Mouse (Mus musculus) kidney, postnatal 14 days (tissue): ENCODE measurements around the gene Ak1.

ENCODE experiments used
- DNase-seq: peaks from one replicate; pipeline ENCODE4 v3.0.0; 2022; ENCODE audit warnings: mixed read lengths

The Ak1 gene

DNA sequence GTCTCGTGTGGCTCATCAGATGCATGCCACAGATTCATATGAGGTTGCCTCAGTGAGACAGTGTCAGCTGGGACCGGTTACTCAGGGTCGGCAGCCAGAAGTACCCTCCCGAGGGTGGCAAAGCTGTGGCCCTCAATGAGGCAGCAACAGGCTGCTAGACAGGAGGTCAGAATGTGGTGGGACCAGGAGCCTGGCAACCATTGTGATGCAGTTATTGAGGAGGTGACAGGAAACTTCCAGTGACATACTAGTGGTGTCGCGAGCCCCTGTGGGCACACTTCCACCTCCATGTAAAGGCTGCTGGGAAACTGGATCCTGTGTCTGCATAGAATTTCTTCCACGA is at the start of gene Ak1:
Gene Ak1, plus strand, starts transcription at position 242 of the 343 bp plus-strand sequence.
- DNase-seq = no peak

DNA sequence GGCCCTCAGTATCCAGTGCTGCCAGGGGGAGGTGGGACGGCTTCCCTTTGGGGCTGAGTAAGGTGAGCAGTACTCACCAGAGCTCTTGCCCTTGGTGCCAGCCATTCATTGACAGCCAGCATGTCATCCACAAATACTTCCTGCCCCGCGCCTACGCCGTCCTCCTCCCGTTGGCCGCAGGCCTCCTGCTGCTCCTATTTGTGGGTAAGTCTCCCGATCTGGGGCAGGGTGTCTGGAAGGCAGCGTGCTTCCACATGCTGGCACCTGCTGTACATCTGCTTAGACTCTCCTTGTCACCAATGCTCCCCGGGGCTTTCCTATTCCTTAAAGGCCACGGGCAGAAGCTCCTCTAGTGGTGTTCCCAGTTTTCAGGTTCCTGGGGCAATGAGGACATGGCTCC is 49.4 kb upstream of the Ak1 start:
- no peak for DNase-seq

DNA sequence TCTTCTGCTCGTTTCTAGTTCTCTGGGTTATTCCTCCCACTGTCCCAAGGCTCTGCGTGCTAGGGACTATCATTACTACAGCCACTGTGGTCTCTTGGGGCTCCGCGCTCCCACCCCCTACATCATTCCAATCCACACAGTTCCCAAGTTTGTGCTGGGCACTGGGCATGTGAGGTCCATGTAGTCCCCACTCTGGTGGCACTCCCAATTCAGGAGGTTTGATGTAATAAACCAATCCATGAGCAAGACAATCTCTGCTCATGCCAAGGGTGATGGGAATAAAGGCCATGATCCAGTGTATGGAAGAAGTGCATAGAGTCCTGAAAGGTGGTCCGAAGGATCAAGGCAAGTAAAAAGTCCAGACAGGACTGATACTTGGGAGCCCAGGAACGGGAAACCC is 47.1 kb upstream of the Ak1 start, which contains the start of gene Pip5kl1:
Gene Pip5kl1, plus strand, starts transcription at position 301 of the 400 bp plus-strand sequence.
- DNase-seq = no peak

DNA sequence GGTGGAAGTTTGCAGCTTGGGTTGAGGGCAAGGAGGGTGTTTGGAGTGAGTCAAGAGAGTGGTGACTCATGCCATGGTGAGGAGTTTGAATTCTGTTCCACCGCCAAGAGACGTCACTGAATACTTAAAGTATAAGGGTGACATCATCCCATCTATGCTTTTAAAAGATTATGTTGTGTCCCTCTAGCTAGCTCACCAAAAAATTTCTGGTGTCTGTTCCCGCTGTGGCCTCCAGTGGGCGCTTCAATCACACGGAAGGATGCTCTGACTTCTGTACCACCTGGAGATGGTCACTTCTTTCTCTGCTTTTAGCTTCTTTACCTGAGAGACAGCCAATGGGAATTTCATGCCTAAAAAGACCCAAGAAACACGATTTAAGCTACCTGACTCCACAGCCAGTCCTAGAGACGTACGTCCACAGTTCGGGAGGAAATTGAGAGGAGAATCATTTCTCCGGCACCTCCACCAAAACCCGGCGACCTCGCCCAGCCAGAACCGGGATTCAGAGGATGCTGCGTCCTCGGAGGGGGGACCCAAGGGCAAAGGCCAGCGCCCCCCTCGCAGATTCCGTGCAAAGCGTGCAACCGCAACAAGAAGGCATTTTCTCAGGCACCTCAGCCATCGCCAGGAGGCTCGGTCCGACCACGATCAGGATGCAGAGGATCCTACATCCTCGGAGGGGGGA is 46.5 kb upstream of the Ak1 start:
- peak; percentile 53 for DNase-seq

DNA sequence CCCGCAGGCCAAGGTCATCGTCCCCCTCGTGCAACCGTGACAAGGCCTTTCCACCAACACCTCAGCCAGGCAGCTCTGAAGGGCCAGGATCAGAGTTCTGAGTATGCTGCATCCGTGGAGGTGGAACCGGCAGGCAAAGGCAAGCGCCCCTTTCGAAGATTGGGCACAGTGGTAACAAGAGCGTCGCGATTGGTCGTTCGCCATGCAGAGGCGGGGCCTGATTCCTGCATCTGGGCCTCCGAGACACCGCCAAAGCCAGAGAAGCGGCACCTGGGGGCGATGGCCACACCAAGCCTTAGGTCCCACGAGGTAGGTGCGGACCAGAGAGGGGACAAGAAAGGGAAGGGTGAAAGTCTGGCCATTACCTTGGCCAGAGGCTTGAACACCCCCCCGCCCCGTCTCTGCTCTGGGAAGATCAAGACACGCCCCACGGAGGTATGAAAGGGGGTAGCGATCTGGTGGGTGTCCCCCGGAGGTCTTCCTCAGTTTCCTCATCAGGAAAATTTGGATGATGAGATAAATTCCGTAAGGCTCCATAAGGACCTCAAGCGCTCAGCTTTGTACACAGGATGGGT is 45.9 kb upstream of the Ak1 start, which contains the start of gene 9430097D07Rik:
Gene 9430097D07Rik, minus strand, starts transcription at position 99 of the 575 bp plus-strand sequence.
- DNase-seq = peak; percentile 26

DNA sequence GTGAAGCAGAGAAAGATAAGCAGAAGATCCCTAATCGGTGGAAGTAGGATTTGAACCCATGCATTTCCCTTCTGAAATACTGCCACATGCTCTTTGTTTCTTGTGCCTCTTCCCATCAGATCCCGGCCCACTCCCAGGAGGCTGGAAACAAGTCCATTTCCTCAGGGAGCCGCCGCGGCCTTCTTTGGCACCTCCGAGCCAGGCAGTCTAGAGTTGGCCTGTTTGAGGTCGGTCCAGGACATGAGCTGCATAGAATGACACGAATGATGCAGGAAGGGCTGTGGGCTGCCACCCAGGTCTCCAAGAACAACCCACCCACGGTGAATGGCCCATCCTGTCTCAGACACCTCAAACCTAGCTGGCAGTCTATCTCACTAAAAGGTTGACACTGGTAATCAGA is 45.0 kb upstream of the Ak1 start:
- DNase-seq = no peak

DNA sequence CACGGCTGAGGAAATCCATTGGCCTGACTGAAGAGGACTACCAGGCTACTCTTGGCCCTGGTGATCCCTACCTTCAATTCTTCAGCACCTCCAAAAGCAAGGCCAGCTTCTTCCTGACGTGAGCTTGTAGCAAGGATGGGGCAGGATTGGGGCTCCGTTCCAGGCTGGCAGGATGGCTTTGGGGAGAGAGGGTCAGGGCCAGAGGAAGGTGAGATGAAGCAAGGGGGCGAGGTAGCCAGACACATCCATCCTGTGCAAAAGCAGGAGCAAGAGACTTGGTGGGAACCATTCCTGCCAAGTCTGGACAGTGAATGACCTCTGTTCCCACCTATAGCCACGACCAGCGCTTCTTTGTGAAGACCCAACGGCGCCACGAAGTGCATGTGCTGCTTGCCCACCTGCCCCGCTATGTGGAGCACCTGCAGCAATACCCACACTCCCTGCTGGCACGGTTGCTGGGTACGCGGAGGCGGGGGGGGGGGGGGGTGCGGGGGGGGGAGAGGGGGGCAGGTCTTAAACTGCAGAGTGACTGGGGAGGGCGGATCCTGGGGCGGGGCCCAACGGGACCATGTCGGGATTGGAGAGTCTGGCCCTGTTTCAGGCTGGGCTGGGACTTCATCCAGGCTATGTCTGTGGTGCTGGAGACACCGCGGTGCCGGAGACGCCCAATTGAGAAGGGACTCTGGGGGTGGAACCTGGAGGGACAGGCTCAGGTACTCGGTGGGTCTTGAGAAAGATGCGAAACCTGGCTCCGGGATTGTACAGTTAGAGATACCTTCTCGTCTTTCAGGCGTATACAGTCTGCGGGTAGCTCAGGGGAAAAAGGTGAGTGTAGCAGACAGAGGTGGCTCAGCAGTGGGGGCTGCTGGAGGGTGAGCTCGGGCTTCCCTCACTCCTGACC is 43.2 kb upstream of the Ak1 start:
- DNase-seq = peak; percentile 62

DNA sequence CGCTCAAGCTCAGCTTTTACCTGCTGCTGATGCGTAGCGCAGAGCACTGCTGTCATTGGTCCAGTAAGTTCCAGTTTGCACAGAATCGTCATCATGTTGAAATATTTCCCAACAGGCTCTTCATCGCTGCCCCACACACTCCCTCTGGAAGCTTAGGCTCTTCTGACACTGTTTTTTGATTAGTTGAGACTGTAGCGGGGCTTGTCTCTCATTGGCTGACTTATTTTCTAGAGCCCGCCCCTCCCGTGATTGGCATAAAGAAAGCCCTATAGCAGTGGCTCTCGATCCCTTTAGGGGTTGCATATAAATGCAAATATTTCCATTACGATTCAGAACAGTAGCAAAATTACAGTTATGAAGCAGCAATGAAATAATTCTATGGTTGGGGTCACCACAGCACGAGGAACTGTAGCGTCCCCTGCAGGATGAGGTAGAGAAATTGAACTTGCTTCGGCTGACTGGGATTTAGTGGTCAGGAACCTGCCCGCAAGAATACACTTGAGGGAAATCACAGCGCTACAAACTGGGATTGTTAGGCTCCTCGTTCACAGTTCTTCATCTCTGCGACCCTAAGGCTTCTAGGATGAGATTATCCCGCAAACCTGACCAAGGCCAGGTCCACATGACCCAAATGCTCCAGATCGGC is 40.0 kb upstream of the Ak1 start:
- peak; percentile 52 for DNase-seq

DNA sequence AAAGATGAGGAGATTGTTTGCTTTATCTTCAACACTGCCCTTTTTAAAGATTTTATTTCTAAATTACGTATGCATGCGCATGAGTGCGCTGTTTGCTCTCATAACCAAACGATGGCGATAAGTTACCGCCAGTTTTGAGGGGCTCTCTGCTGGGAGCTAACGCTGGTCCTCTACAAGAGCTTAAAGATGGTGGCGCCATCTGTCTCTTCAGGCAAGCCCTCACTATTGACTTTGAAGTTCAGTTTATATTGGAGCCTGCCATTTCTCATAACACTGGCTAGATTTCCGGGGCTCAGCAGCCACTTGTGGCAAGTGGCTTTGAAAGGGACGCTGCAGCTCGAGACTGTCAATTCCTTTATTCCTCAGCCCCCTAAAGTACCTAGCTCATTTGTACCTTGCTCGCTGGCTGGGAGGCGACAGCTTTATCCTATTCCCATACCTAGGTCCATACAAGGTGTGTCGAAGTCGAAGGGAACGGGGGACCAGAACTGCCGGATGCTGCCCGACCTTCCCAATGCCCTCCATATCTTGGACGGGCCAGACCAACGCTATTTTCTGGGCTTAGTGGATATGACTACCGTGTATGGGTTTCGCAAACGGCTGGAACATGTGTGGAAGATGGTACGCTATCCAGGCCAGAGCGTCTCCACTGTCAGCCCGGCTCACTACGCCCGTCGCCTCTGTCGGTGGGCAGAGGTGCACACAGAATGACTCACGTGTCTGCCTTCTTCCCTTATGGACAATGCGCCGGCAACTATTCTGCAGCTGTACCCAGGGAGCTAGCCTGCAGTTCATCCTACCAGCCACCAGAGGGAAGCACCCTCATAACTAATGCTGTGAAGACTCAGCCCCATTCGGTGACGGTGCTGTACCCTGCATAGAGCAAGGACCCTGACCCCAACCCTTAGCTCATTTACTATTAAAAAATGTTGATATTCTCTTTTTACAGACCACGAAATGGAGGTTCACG is 38.4 kb upstream of the Ak1 start:
- peak; percentile 88 for DNase-seq

DNA sequence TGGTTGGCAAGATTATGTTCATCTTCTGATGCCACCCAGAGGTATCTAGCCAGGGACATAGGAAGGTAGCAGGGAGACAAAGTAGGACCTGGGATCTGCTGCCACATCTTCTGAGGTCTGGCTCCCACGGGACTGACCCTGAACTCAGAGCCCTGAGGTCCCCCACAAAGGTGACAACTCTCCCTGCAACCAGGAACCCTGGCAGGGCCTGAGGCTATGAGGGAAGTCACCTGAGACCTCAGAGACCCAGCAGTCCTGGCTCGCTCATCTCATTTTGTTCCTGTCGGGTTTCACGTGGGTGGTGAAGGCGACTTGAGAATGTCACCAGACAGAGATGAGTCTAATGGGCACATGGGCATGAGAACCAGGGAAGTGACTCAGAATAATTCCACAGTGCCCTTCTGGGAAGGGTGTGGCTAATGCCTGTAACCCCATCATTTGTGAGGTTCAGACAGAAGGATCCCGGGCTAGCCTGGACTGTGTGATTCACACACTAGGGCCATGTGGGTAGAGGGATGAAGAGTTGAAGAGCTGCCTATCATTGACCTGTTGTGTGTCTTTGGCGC is 36.3 kb upstream of the Ak1 start:
- no peak for DNase-seq

DNA sequence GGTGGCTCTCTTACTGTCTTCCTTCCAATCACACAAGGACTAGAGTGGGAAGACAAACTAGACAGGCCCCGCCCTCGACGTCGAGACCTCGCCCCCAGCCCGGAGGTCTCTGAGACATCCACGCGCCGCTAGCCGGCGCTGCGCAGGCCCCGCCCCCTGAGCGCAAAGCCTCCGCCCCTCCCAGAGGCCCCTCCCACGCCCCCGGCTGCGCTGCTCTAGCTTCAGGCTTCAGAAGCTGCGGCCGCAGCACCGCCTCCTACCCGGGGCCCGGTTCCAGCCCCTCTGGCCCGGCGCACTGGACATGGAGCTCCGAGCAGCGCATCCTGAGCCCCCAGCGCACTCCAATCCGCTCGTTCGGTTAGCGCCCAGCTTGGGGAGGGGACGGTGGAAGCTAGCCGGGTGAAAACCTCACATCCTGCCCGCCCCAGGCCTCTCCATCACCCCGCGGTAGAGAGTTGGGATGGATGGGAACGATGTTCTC is 34.6 kb upstream of the Ak1 start, which contains the start of gene St6galnac4:
Gene St6galnac4, plus strand, starts transcription at position 225 of the 481 bp plus-strand sequence.
- DNase-seq = peak; percentile 94

DNA sequence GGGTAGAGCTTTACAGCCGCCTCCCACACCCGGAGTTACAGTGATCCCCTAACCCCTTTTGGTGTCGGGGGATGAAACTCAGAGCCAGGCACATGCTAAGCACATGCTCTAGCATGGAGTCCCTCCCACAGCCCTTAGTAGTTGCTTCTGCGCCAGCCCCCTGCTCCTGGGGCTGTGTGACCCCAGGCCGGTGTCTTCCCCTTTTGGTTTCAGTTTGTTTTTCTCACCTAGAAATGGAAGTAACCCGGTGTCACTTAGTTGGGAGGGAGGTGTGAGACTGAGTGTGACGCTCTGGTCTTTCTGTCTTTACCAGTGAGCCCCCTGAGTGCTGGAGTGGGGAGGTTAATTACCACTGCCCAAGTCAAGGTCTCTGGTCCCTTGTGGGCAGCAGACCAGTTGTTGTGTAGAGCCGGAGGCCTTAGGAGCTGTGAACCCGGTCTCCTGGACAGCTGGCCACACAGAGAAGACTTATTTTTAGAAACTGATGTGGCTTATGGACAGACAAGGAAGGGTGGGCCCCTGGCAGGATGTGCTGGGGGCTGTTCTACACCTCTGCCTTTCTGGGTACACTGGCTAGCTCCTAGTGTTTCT is 33.7 kb upstream of the Ak1 start:
- peak; percentile 41 for DNase-seq

DNA sequence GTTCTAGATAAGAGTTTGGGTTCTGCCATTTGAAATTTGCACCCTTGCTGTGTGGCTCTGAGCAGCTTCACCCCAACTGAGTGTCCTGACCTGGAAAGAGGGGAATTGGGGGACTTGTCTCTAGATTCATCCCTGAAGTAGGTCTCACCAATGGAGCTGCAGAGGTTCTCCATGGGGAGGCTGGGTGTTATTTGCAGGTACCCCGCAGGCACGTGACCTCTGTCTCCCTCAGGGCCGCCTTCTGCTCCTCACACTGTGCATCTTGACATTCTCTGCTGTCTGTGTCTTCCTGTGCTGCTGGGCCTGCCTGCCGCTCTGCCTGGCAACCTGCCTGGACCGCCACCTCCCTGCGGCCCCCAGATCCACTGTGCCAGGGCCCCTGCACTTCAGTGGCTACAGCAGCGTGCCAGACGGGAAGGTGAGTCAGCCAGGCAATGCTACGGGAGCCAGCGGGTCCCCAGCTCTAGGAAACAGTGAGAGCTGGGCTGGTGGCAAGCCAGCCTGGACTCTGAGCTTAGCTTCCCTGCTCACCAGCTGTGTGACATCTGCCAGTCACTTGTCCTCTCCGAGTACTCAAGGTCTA is 32.3 kb upstream of the Ak1 start:
- DNase-seq = peak; percentile 76

DNA sequence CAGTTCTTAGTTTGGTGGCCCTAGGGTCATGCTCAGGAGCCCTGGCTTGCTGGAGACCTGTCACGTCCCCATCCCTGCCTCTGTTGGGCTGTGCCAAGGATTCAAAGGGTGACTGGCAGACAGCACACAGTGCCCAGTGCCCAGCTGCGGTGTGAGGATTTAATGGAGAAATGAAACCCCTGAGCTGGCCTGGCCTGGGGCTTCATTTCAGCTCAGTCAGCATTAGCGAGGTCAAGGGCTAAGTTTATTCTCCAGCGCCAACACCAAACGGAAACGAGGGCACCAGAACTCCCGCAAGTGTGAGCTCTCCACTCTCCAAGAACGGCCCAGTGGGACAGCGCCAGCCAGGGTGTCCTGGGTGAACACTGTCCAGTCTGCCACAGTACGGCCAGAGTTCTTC is 31.3 kb upstream of the Ak1 start:
- no peak for DNase-seq

DNA sequence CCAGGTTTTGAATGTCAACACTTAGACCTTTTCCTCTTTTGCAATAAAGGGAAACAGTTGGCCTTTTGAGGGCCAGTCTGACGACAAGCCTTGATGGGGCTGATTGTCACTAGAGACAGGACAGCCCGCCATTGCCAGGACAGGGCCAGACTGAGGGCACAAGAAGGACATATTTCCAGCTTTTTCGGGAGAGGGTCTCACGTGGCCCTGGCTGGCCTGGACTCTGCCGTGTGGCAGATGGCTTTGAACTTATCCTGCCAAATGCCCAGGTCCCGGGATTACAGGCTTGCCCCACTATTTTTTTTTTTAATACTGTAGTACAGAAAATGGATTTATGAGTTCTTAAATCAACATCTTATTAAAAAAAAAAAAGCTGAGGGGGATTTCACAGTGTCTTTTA is 30.3 kb upstream of the Ak1 start:
- no peak for DNase-seq

DNA sequence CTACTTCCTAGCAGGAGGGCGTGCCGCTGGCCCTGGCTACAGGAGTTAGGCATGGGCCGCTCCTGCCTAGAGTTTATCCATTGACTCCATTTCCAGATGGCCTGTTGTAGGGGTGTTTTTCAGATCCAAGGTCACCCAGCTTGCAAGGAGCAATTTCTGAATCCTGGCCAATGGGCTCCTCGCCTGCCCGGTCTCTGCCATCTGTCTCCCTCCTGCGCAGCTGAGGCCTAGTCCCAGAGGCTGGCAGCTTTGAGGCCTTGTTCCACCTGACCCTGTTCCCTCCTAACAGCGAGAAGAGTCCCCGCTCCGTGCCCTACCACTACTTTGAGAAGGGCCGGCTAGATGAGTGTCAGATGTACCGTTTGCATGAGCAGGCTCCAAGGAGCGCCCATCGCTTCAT is 24.8 kb upstream of the Ak1 start:
- no peak for DNase-seq

DNA sequence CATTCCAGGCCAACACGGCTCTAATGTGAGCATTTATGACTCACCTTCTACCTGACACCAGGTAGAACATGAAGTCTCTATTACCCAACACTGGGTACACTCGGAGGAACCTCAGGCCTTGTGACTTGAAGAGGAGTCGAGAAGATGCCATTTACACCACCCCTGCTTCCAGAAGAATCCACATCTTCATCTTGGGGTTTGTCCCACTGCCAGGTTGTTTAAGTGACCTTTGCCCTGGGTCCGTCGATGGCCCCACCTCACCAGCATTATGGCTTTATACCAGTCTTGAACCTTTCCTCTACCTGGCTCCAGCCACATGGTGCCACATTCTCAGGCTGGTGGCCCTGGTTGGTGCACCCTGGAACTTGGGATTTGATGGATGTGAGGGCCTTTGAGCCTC is 24.3 kb upstream of the Ak1 start:
- no peak for DNase-seq

DNA sequence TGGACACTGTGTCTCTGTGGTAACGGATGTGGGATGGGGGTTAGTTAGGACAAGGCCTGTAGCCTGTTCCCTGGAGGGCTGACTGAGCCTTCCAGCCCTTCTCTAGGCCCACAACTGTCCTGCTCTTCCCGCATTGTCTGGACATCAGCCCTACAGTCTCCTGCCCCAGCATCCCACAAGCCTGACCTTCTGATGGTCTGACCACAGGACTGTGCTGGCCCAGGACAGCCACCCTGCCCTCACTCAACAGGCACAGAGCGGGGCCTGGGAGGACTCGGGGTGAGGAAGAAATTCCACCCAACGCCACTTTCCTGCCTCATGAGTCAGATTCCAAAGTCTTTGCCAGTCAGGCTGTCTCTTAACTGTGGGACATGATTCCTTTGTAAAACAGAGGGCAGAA is 23.9 kb upstream of the Ak1 start:
- DNase-seq = no peak

DNA sequence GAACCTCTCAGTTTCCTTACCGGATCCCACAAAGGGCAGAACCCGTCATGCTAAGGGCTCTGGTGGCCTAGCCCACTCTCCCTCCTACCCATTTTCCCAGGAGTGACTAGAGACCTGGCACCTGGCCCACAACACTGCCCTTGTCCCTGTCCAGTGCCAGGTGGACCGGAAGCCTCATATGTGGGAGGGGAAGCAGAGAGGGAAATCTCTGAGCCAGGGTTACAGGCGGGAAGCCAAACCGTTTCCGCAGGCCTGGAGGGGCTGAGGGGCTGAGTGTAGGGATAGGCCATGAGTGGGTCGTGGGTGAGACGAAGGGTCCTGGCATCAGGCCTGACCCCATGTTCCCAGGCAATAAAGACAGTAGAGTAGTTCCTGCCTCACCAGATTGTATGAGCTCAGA is 23.1 kb upstream of the Ak1 start:
- peak; percentile 67 for DNase-seq

DNA sequence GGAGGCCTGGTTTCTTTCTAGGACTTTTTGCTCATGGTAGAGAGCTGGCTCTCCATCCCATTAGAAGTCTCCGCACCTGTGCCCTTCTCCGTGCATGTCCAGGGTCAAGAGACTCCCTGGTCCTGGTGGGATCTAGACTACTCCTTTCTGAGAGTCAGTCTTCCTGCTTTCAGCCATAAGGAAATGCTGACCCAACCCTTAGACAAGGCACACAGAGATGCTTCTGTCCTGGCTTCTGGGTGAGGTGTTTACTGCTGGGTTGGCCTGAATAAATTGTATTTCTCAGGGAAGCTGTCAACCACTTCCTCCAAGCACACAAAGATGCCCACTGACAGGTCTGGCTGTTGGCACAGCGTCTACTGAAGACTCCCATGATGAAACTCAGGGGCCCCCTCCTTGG is 22.1 kb upstream of the Ak1 start, which contains the start of gene St6galnac6:
Gene St6galnac6, plus strand, starts transcription at position 301 of the 400 bp plus-strand sequence.
- no peak for DNase-seq
